Mouse (Mus musculus) cerebellum, adult 18-20 months (tissue): ENCODE data around the gene Gm20521.
A peak's percentile ranks its signal among the peaks of the same experiment; 100 is the strongest.
"Not testable (repeated sequence)": the region's sequence is repeated elsewhere in the genome, so short reads cannot be mapped to it uniquely, and the experiment has no call there.

Experiments used
- DNase-seq, 2 experiments: peaks; one replicate each; pipeline ENCODE4 v3.0.0; 2021

Gene Gm20521

GRCm38 (mm10) chr14:54937361-54938182 lies 54.3 kb downstream of the Gm20521 start:
- DNase-seq, result no peak

GRCm38 (mm10) chr14:54938431-54939219 lies 55.4 kb downstream of the Gm20521 start:
- no peak for DNase-seq

GRCm38 (mm10) chr14:54939434-54940175 lies 56.4 kb downstream of the Gm20521 start:
- DNase-seq, result peak; percentile 61 to 63

GRCm38 (mm10) chr14:54940176-54940530 lies 56.9 kb downstream of the Gm20521 start:
- no peak for DNase-seq

GRCm38 (mm10) chr14:54941024-54941978 lies 58.1 kb downstream of the Gm20521 start:
- no peak for DNase-seq

GRCm38 (mm10) chr14:54942479-54942878 lies 59.2 kb downstream of the Gm20521 start:
- DNase-seq, result no peak

- no peak for DNase-seq
Measured at GRCm38 (mm10) chr14:54943971-54944370, 60.7 kb downstream of the Gm20521 start.

- no peak for DNase-seq
Measured at GRCm38 (mm10) chr14:54944939-54945338, 61.7 kb downstream of the Gm20521 start.

GRCm38 (mm10) chr14:54945975-54946704 lies 62.9 kb downstream of the Gm20521 start:
- no peak for DNase-seq

GRCm38 (mm10) chr14:54947008-54947407 lies 63.8 kb downstream of the Gm20521 start:
- DNase-seq, result not testable (repeated sequence)
